Mouse (Mus musculus) C2C12 (cell line): Measurements from ENCODE around the gene Prkg1. TPM values are rescaled to one million over a fixed set of nuclear protein-coding genes. Genes with fewer than 3 reads are reported as not detected.

Experiments
- H3K27me3 ChIP-seq: one replicate; pipeline ENCODE4 v1.6.1; 2011; ENCODE audit not compliant: control insufficient read depth, insufficient read depth, insufficient read length
- H3K36me3 ChIP-seq: one replicate; pipeline ENCODE4 v1.6.1; 2011; ENCODE audit not compliant: control insufficient read depth, insufficient read depth
- H3K4me3 ChIP-seq: one replicate; pipeline ENCODE4 v1.5.1; 2011; ENCODE audit warnings: mild to moderate bottlenecking, control low read depth; ENCODE audit not compliant: poor library complexity, insufficient read depth, severe bottlenecking
- H3K79me2 ChIP-seq: one replicate; pipeline ENCODE4 v1.6.1; 2011; ENCODE audit not compliant: control insufficient read depth, insufficient read depth
- H3K79me3 ChIP-seq: one replicate; pipeline ENCODE4 v1.6.1; 2011; ENCODE audit warnings: low read depth, control low read depth
- H3ac ChIP-seq: one replicate; pipeline ENCODE3; 2011; ENCODE audit warnings: low read depth; ENCODE audit not compliant: control insufficient read depth, insufficient read length
- CEBPB ChIP-seq: IDR thresholded peaks from one replicate; pipeline ENCODE4 v1.6.1; 2011; ENCODE audit warnings: low read depth, mild to moderate bottlenecking, control low read depth, moderate library complexity
- CTCF ChIP-seq: IDR thresholded peaks from one replicate; pipeline ENCODE4 v1.5.1; 2011; ENCODE audit not compliant: control insufficient read depth, insufficient read depth, insufficient read length
- FOSL1 ChIP-seq: IDR thresholded peaks from one replicate; pipeline ENCODE4 v1.8.0; 2011; ENCODE audit warnings: mild to moderate bottlenecking, low read length; ENCODE audit not compliant: poor library complexity, insufficient read depth, severe bottlenecking
- MAX ChIP-seq: IDR thresholded peaks from one replicate; pipeline ENCODE4 v1.6.1; 2011; ENCODE audit warnings: mild to moderate bottlenecking, control low read depth
- MYOD1 ChIP-seq: IDR thresholded peaks from one replicate; pipeline ENCODE4 v1.6.1; 2011; ENCODE audit warnings: low read depth; ENCODE audit not compliant: control insufficient read depth, insufficient read length
- MYOG ChIP-seq: IDR thresholded peaks from one replicate; pipeline ENCODE4 v1.6.1; 2011; ENCODE audit not compliant: control insufficient read depth, insufficient read length; ENCODE audit errors: extremely low read depth
- USF1 ChIP-seq: IDR thresholded peaks from one replicate; pipeline ENCODE4 v1.6.1; 2011; ENCODE audit warnings: low read depth, mild to moderate bottlenecking, control low read depth, moderate library complexity
- polyA plus RNA-seq: library from polyadenylated mRNA; unstranded; fragments of >200 nt; fragmentation: generic; extraction: Trizol; gene quantifications from one replicate; pipeline ENCODE4 v1.2.1, GENCODE M21; 2012; ENCODE audit warnings: missing spikeins

Gene Prkg1
- polyA plus RNA-seq, 1 experiment: 0.47 TPM

- Histone ChIP-seq H3K79me2 (no peaks in the 10 kb centered on the region), H3K27me3 (no peaks in the 10 kb centered on the region), H3K36me3 (no peaks in the 10 kb centered on the region), H3ac (no peak overlapping the region), H3K79me3 (no peaks in the 10 kb centered on the region), H3K4me3 (no peak overlapping the region)
- TF ChIP-seq CTCF (no peak), MAX (no peak), MYOG (no peak), CEBPB (no peak), FOSL1 (no peak), USF1 (no peak), MYOD1 (no peak)
These were observed 109.0 kb downstream of the Prkg1 start for GRCm38 (mm10) chr19:31655826-31656225.

- H3K36me3 ChIP-seq: no peaks in the 10 kb centered on the region
- no peak overlapping the region for H3ac ChIP-seq
- no peaks in the 10 kb centered on the region for H3K79me3 ChIP-seq
- no peaks in the 10 kb centered on the region for H3K79me2 ChIP-seq
- no peaks in the 10 kb centered on the region for H3K27me3 ChIP-seq
- TF ChIP-seq MYOG (no peak), MYOD1 (no peak), CTCF (no peak), CEBPB (no peak), FOSL1 (no peak), MAX (no peak), USF1 (no peak)
- H3K4me3 ChIP-seq: no peak overlapping the region
These were observed 110.8 kb downstream of the Prkg1 start for GRCm38 (mm10) chr19:31654022-31654421.

- Histone ChIP-seq H3K27me3 (no peaks in the 10 kb centered on the region), H3K79me2 (no peaks in the 10 kb centered on the region), H3K36me3 (no peaks in the 10 kb centered on the region), H3K4me3 (no peak overlapping the region), H3K79me3 (no peaks in the 10 kb centered on the region), H3ac (no peak overlapping the region)
- no peak for TF ChIP-seq CEBPB
- TF ChIP-seq MYOG: no peak
- no peak for TF ChIP-seq USF1
- TF ChIP-seq FOSL1: no peak
- no peak for TF ChIP-seq MYOD1
- TF ChIP-seq CTCF: no peak
- no peak for TF ChIP-seq MAX
These were observed 114.4 kb downstream of the Prkg1 start for GRCm38 (mm10) chr19:31650452-31650851.

- no peaks in the 10 kb centered on the region for H3K79me3 ChIP-seq
- H3K36me3 ChIP-seq: no peaks in the 10 kb centered on the region
- no peaks in the 10 kb centered on the region for H3K79me2 ChIP-seq
- H3K4me3 ChIP-seq: no peak overlapping the region
- no peak overlapping the region for H3ac ChIP-seq
- H3K27me3 ChIP-seq: no peaks in the 10 kb centered on the region
- TF ChIP-seq CEBPB (no peak), MYOG (no peak), CTCF (no peak), MYOD1 (no peak), FOSL1 (no peak), MAX (no peak), USF1 (no peak)
These were observed 117.3 kb downstream of the Prkg1 start for GRCm38 (mm10) chr19:31647492-31647891.

GRCm38 (mm10) chr19:31630899-31631869 lies 133.6 kb downstream of the Prkg1 start:
- Histone ChIP-seq H3K4me3 (no peak overlapping the region), H3ac (no peak overlapping the region), H3K79me2 (no peaks in the 10 kb centered on the region), H3K79me3 (no peaks in the 10 kb centered on the region), H3K36me3 (no peaks in the 10 kb centered on the region), H3K27me3 (no peaks in the 10 kb centered on the region)
- TF ChIP-seq MYOG: no peak
- TF ChIP-seq USF1: no peak
- TF ChIP-seq CEBPB: no peak
- no peak for TF ChIP-seq CTCF
- TF ChIP-seq MAX: no peak
